Mouse (Mus musculus) monocyte, adult 59 days (primary cell): ENCODE data around the gene Slc10a2. TPM values are rescaled to one million over a fixed set of nuclear protein-coding genes. Genes with fewer than 3 reads are reported as not detected.

Experiments
- total RNA-seq, 2 experiments: library from RNA; stranded (reverse); gene quantifications; one replicate each; pipeline ENCODE4 v1.2.4; 2023

Gene Slc10a2
- not detected for total RNA-seq

GRCm38 (mm10) chr8:5105186-5105585, at the start of gene Slc10a2:
Gene Slc10a2, minus strand, starts transcription at chr8:5105351.

